Mouse (Mus musculus) heart, postnatal 0 days (tissue): ENCODE data around the gene Bbs9. TPM values are rescaled to one million over a fixed set of nuclear protein-coding genes. Genes with fewer than 3 reads are reported as not detected.

Source experiments
- ATAC-seq: fragments of 200-750 bp; cut with Nextera tagmentation; 2 replicates; pipeline ENCODE4 v1.8.0; 2017; ENCODE audit warnings: low read depth, moderate number of reproducible peaks, moderate library complexity; ENCODE audit not compliant: insufficient read depth
- DNase-seq: peaks from one replicate; pipeline ENCODE4 v3.0.0-alpha.2; 2016; ENCODE audit warnings: low spot score
- H3K27ac ChIP-seq: fragments of 300-500 bp; sonication (generic); 2 replicates; pipeline ENCODE4 v1.5.1; 2014; ENCODE audit warnings: low read depth, mild to moderate bottlenecking
- H3K27me3 ChIP-seq: fragments of 300-500 bp; sonication (generic); 2 replicates; pipeline ENCODE4 v1.6.1; 2014; ENCODE audit warnings: low read length, mixed read lengths; ENCODE audit not compliant: control insufficient read depth, insufficient read depth
- H3K36me3 ChIP-seq: fragments of 300-500 bp; sonication (generic); replicated peaks from 2 replicates; pipeline ENCODE4 v1.6.1; 2014; ENCODE audit warnings: low read length, mixed read lengths; ENCODE audit not compliant: control insufficient read depth, insufficient read depth
- H3K4me1 ChIP-seq: fragments of 300-500 bp; sonication (generic); 2 replicates; pipeline ENCODE4 v1.6.1; 2014; ENCODE audit warnings: antibody characterized with exemption; ENCODE audit not compliant: control insufficient read depth, insufficient read depth
- H3K4me2 ChIP-seq: fragments of 300-500 bp; sonication (generic); 2 replicates; pipeline ENCODE4 v1.6.1; 2014; ENCODE audit warnings: low read depth, mild to moderate bottlenecking, low read length, moderate library complexity
- H3K4me3 ChIP-seq: fragments of 300-500 bp; sonication (generic); 2 replicates; pipeline ENCODE4 v1.5.1; 2014; ENCODE audit warnings: low read depth, low read length
- H3K9ac ChIP-seq: fragments of 300-500 bp; sonication (generic); replicated peaks from 2 replicates; pipeline ENCODE4 v1.6.1; 2014; ENCODE audit warnings: low read depth, low read length, mixed read lengths
- H3K9me3 ChIP-seq: fragments of 300-500 bp; sonication (generic); replicated peaks from 2 replicates; pipeline ENCODE4 v1.6.1; 2016; ENCODE audit warnings: low read length; ENCODE audit not compliant: control insufficient read depth
- CTCF ChIP-seq: IDR thresholded peaks from 2 replicates; pipeline ENCODE4 v1.5.1; 2016; ENCODE audit warnings: antibody characterized with exemption, control low read depth, low read depth
- EP300 ChIP-seq: IDR thresholded peaks from 2 replicates; pipeline ENCODE4 v1.6.1; 2016; ENCODE audit warnings: antibody characterized with exemption, low read depth
- WGBS: fragments of 180-500 bp; shearing (Covaris S2); extraction: QIAGEN DNeasy Blood & Tissue Kit; methylation state at CpG from one replicate; pipeline ENCODE4 v1.1.7; 2014; 5-methylcytosine and 5-hydroxymethylcytosine counted together
- polyA plus RNA-seq: library from polyadenylated mRNA; unstranded; fragments of >200 nt; fragmentation: Nextera tagmentation; extraction: Ambion mirVana; gene quantifications from 2 replicates; pipeline ENCODE4 v1.2.1, GENCODE M21; 2015
- total RNA-seq: library from RNA; depleted of rRNA; stranded (reverse); fragments of >200 nt; gene quantifications from 2 replicates; pipeline ENCODE4 v1.2.3, GENCODE M21; 2014; ENCODE audit warnings: low replicate concordance

Gene Bbs9
- total and polyA plus RNA-seq, 2 experiments from 2014 or later, result 5.2 to 18.9 TPM

GRCm38 (mm10) chr9:22732646-22733045 is 257.1 kb downstream of the Bbs9 start:
- H3K36me3 ChIP-seq, result no peaks in the 10 kb centered on the region
- TF ChIP-seq CTCF (no peak), EP300 (no peak)
- H3K4me3 ChIP-seq, result no peak overlapping the region
- ATAC-seq (no peak), DNase-seq (no peak)
- no peaks in the 10 kb centered on the region for H3K4me1 ChIP-seq
- no peaks in the 10 kb centered on the region for H3K27me3 ChIP-seq
- H3K9ac ChIP-seq, result no peak overlapping the region
- WGBS, result 91% methylated on average over 1 of the region's 1 CpGs
- no peak overlapping the region for H3K27ac ChIP-seq
- no peak overlapping the region for H3K4me2 ChIP-seq
- H3K9me3 ChIP-seq, result no peaks in the 10 kb centered on the region

GRCm38 (mm10) chr9:22734954-22735353 is 259.4 kb downstream of the Bbs9 start:
- H3K4me2 ChIP-seq, result no peak overlapping the region
- no peaks in the 10 kb centered on the region for H3K4me1 ChIP-seq
- H3K4me3 ChIP-seq, result no peak overlapping the region
- 58% methylated on average over 8 of the region's 8 CpGs for WGBS
- no peak for ATAC-seq
- no peaks in the 10 kb centered on the region for H3K27me3 ChIP-seq
- H3K27ac ChIP-seq, result no peak overlapping the region
- no peak for TF ChIP-seq EP300
- no peak for TF ChIP-seq CTCF
- H3K9me3 ChIP-seq, result no peaks in the 10 kb centered on the region
- H3K9ac ChIP-seq, result no peak overlapping the region
- DNase-seq, result no peak
- no peaks in the 10 kb centered on the region for H3K36me3 ChIP-seq

- ATAC-seq, result no peak
- Histone ChIP-seq H3K9ac (no peak overlapping the region), H3K4me2 (no peak overlapping the region), H3K36me3 (no peaks in the 10 kb centered on the region), H3K9me3 (no peaks in the 10 kb centered on the region), H3K27me3 (no peaks in the 10 kb centered on the region), H3K4me3 (no peak overlapping the region), H3K4me1 (no peaks in the 10 kb centered on the region), H3K27ac (no peak overlapping the region)
- DNase-seq, result no peak
- TF ChIP-seq EP300 (no peak), CTCF (no peak)
- 71% methylated on average over 8 of the region's 8 CpGs for WGBS
Measured at GRCm38 (mm10) chr9:22735385-22735784, 259.9 kb downstream of the Bbs9 start.

DNA sequence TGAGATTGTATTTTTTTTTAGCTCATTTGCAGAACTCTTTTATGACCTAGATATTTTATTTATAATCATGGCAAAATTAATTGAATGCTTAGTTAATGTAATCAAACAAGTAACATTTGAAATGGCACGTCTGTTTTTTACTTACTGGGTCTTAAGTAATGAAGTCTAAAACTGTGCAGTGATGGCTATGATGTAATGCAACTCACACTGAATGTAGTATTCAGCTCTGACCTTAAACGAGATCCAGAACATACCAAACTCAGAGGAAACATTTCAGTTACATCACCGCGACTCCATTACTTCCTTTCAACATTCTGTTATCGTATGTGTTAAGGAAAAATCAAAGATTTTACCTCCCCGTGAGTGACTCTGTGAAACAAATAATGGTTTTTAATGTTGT is 262.4 kb downstream of the Bbs9 start:
- no peak overlapping the region for H3K27ac ChIP-seq
- H3K27me3 ChIP-seq, result no peaks in the 10 kb centered on the region
- TF ChIP-seq CTCF (no peak), EP300 (no peak)
- no peaks in the 10 kb centered on the region for H3K36me3 ChIP-seq
- no peak overlapping the region for H3K4me3 ChIP-seq
- WGBS, result 61% methylated on average over 6 of the region's 6 CpGs
- H3K4me2 ChIP-seq, result no peak overlapping the region
- H3K9me3 ChIP-seq, result no peaks in the 10 kb centered on the region
- H3K4me1 ChIP-seq, result no peaks in the 10 kb centered on the region
- ATAC-seq (no peak), DNase-seq (no peak)
- no peak overlapping the region for H3K9ac ChIP-seq

DNA sequence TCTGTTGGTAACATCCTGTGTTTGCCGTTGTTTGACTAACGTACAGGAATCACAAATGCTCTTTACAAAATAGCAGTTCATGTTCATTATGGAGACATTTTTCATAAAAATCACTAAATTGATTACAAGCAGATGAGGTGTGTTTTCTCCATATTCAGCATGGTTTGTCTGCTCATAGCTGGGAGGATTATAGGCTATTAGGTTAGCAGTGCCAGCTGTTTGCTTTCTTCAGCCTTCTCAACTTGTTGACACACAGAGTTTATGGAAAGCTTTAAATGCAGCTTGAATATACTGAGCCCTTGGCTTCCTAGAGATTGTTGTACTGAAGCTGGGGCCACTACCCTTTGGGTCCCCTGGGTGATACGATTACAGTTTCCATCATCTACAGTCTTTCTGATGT is 263.3 kb downstream of the Bbs9 start:
- H3K4me3 ChIP-seq, result no peak overlapping the region
- no peak overlapping the region for H3K4me2 ChIP-seq
- no peaks in the 10 kb centered on the region for H3K36me3 ChIP-seq
- DNase-seq, result no peak
- 86% methylated on average over 3 of the region's 3 CpGs for WGBS
- no peak overlapping the region for H3K27ac ChIP-seq
- ATAC-seq, result no peak
- H3K27me3 ChIP-seq, result no peaks in the 10 kb centered on the region
- no peaks in the 10 kb centered on the region for H3K4me1 ChIP-seq
- no peak overlapping the region for H3K9ac ChIP-seq
- H3K9me3 ChIP-seq, result no peaks in the 10 kb centered on the region
- TF ChIP-seq EP300 (no peak), CTCF (no peak)

- Histone ChIP-seq H3K36me3 (no peaks in the 10 kb centered on the region), H3K9ac (no peak overlapping the region), H3K4me1 (no peaks in the 10 kb centered on the region), H3K9me3 (no peaks in the 10 kb centered on the region), H3K4me3 (no peak overlapping the region), H3K27me3 (no peaks in the 10 kb centered on the region), H3K4me2 (no peak overlapping the region), H3K27ac (no peak overlapping the region)
- TF ChIP-seq EP300, result no peak
- TF ChIP-seq CTCF, result no peak
- DNase-seq (no peak), ATAC-seq (no peak)
- WGBS, result 85% methylated on average over 1 of the region's 1 CpGs
Measured at GRCm38 (mm10) chr9:22741967-22742366, 266.5 kb downstream of the Bbs9 start.
